Mouse (Mus musculus) heart, postnatal 0 days (tissue): ENCODE measurements around the gene Ubxn11.

Source experiments
- CTCF ChIP-seq: IDR thresholded peaks from 2 replicates; pipeline ENCODE4 v1.5.1; 2016; ENCODE audit warnings: antibody characterized with exemption, control low read depth, low read depth
- EP300 ChIP-seq: IDR thresholded peaks from 2 replicates; pipeline ENCODE4 v1.6.1; 2016; ENCODE audit warnings: antibody characterized with exemption, low read depth

- TF ChIP-seq CTCF = no peak
- TF ChIP-seq EP300 = no peak
Observed at GRCm38 (mm10) chr4:134116501-134116900, 14.1 kb downstream of the Ubxn11 start.
